30 mouse cellular contexts compared by ENCODE assay signal in genomic region chr1:174875173-174875572, GRCm38 (mm10). TPM values are rescaled to one million over a fixed set of nuclear protein-coding genes. Genes with fewer than 3 reads are reported as not detected.
DNase-seq lines count a peak whose midpoint lies in the region; ATAC-seq and TF ChIP-seq lines count a peak whose summit lies in the region.
"Had no signal": no experiment of that assay in that cellular context is flagged by ENCODE, and none has a peak within 500 bp of the region (broad histone marks: within the 10 kb centered on the region; RNA-seq: fewer than 3 reads in every experiment).

No protein-coding gene starts in this region.

- peak overlapping the region; percentile 12 for H3K4me2 ChIP-seq in myocyte (ENCODE audit: low read depth)
- no peak overlapping the region for H3K4me2 ChIP-seq in liver, embryonic 12.5 days
- H3K4me2 ChIP-seq: embryonic facial prominence, embryonic 15.5 days; forebrain, embryonic 12.5 days; heart, embryonic 11.5 days; hindbrain, embryonic 14.5 days had no signal

- H3ac ChIP-seq in C2C12 (ENCODE audit: control insufficient read depth, insufficient read length, low read depth), result no peak overlapping the region
- no peak overlapping the region for H3ac ChIP-seq in myocyte (ENCODE audit: control insufficient read depth, insufficient read length)

- H3K9ac ChIP-seq in liver, embryonic 12.5 days, result no peak overlapping the region
- H3K9ac ChIP-seq: embryonic facial prominence, embryonic 15.5 days; forebrain, embryonic 12.5 days; hindbrain, embryonic 14.5 days had no signal

- no peak for TF ChIP-seq CTCF in C2C12 (IDR thresholded peaks at IDR 0.05; ENCODE audit: control insufficient read depth, insufficient read depth, insufficient read length)
- TF ChIP-seq CTCF in lung, adult 2 months (IDR thresholded peaks at IDR 0.05; ENCODE audit: insufficient read depth, low read length), result no peak

- H3K79me2 ChIP-seq in C2C12 (ENCODE audit: control insufficient read depth, insufficient read depth) (no peaks in the 10 kb centered on the region), myocyte (ENCODE audit: control insufficient read depth, insufficient read depth) (no peaks in the 10 kb centered on the region)

- no peaks in the 10 kb centered on the region for H3K4me1 ChIP-seq in liver, embryonic 12.5 days
- no peaks in the 10 kb centered on the region for H3K4me1 ChIP-seq in lung, adult 2 months (ENCODE audit: control insufficient read depth, insufficient read depth, low read length)
- H3K4me1 ChIP-seq: embryonic facial prominence, embryonic 15.5 days; forebrain, embryonic 12.5 days had no signal

- H3K27me3 ChIP-seq in C2C12 (ENCODE audit: control insufficient read depth, insufficient read depth, insufficient read length), result no peaks in the 10 kb centered on the region
- no peaks in the 10 kb centered on the region for H3K27me3 ChIP-seq in myocyte (ENCODE audit: control insufficient read depth, insufficient read depth, insufficient read length)
- H3K27me3 ChIP-seq in liver, embryonic 12.5 days (replicated peaks), result no peaks in the 10 kb centered on the region
- H3K27me3 ChIP-seq: embryonic facial prominence, embryonic 15.5 days; forebrain, embryonic 12.5 days had no signal

- H3K79me3 ChIP-seq in C2C12 (ENCODE audit: low read depth), result no peaks in the 10 kb centered on the region

- no peak for TF ChIP-seq POLR2A in myocyte (IDR thresholded peaks at IDR 0.05; ENCODE audit: insufficient read length, low read depth)
- TF ChIP-seq POLR2A in lung, adult 2 months (IDR thresholded peaks at IDR 0.05; ENCODE audit: borderline replicate concordance, extremely low read depth, low read depth, low read length), result no peak

- H3K27ac ChIP-seq in liver, embryonic 12.5 days, result no peak overlapping the region
- H3K27ac ChIP-seq: embryonic facial prominence, embryonic 15.5 days; forebrain, embryonic 12.5 days; hindbrain, embryonic 14.5 days; hindbrain, postnatal 0 days had no signal

- 57% methylated on average over 4 of the region's 4 CpGs for WGBS in liver, embryonic 12.5 days (ENCODE audit: insufficient replicate concordance)
- WGBS in lung, adult 2 months, result 64% methylated on average over 4 of the region's 4 CpGs

- DNase-seq in 3T3-L1 (ENCODE audit: low read depth, low spot score), result peak; percentile 79
- DNase-seq in adipocyte (ENCODE audit: low spot score), result peak; percentile 17
- no peak for DNase-seq in neural tube, embryonic 10.5 days (ENCODE audit: extremely low spot score, low spot score)
- DNase-seq in lung, adult 2 months, result no peak
- DNase-seq: adrenal gland, postnatal 10 days; adrenal gland, postnatal 36 days; cerebellum, adult 11-12 months; cerebellum, adult 8-10 months; cerebellum, postnatal 10 days; cerebellum, postnatal 36 days; embryo, embryonic 11 days; gastrocnemius, postnatal 10 days; heart, adult 11 months; heart, postnatal 4 days; kidney, adult 18-20 months had no signal

- H3K36me3 ChIP-seq in C2C12 (ENCODE audit: control insufficient read depth, insufficient read depth) (no peaks in the 10 kb centered on the region), myocyte (ENCODE audit: control insufficient read depth, insufficient read depth) (no peaks in the 10 kb centered on the region)
- no peaks in the 10 kb centered on the region for H3K36me3 ChIP-seq in liver, embryonic 12.5 days
- H3K36me3 ChIP-seq: embryonic facial prominence, embryonic 15.5 days; forebrain, embryonic 12.5 days had no signal

- no peak overlapping the region for H3K4me3 ChIP-seq in C2C12 (ENCODE audit: insufficient read depth, poor library complexity, severe bottlenecking)
- H3K4me3 ChIP-seq in myocyte, result no peak overlapping the region
- H3K4me3 ChIP-seq in liver, embryonic 12.5 days, result no peak overlapping the region
- H3K4me3 ChIP-seq in lung, adult 2 months (replicated peaks; ENCODE audit: extremely low read depth, low read depth, low read length), result no peak overlapping the region
- H3K4me3 ChIP-seq: embryonic facial prominence, embryonic 15.5 days; erythroblast, embryonic 14.5 days; forebrain, embryonic 12.5 days had no signal

- H3K9me3 ChIP-seq in liver, embryonic 12.5 days (replicated peaks), result no peaks in the 10 kb centered on the region
- H3K9me3 ChIP-seq: embryonic facial prominence, embryonic 15.5 days; forebrain, embryonic 12.5 days had no signal

- no peak for ATAC-seq in liver, embryonic 12.5 days
- ATAC-seq: activated CD4-positive, CD25-positive, alpha-beta regulatory T cell, adult 4 months; forebrain, embryonic 16.5 days; hindbrain, postnatal 0 days; inflammation-experienced regulatory T-cells, adult 6 months; intestine, embryonic 16.5 days had no signal

TF ChIP-seq in C2C12, 6 proteins besides CTCF, POLR2A, EP300 and RAD21:
- TF ChIP-seq FOSL1 (IDR thresholded peaks at IDR 0.05; ENCODE audit: insufficient read depth, low read length, poor library complexity, severe bottlenecking), result no peak
- TF ChIP-seq MYOD1 (IDR thresholded peaks at IDR 0.05; ENCODE audit: control insufficient read depth, insufficient read length, low read depth), result no peak
- peak; percentile 33 for TF ChIP-seq CEBPB (IDR thresholded peaks at IDR 0.05; ENCODE audit: low read depth)
- TF ChIP-seq USF1 (IDR thresholded peaks at IDR 0.05; ENCODE audit: low read depth), result peak; percentile 85
- TF ChIP-seq MAX (IDR thresholded peaks at IDR 0.05), result no peak
TF ChIP-seq in C2C12: peak in this region for 2.

TF ChIP-seq in myocyte, 11 proteins besides CTCF, POLR2A, EP300 and RAD21:
- TF ChIP-seq E2F4 (IDR thresholded peaks at IDR 0.05; ENCODE audit: insufficient read depth) (no peak), CEBPB (IDR thresholded peaks at IDR 0.05; ENCODE audit: insufficient read depth, poor library complexity, severe bottlenecking) (no peak), TCF3 (IDR thresholded peaks at IDR 0.05; ENCODE audit: insufficient read length, low read depth) (no peak), USF1 (IDR thresholded peaks at IDR 0.05; ENCODE audit: low read depth) (peak; percentile 26)
TF ChIP-seq in myocyte: peak in this region for 1.

RNA-seq across cellular contexts. Expression of gene Grem2, which starts 46.4 kb away (rescaled TPM):
- polyA plus RNA-seq in C2C12 (2012; fragmentation: generic; extraction: Trizol) (0.92 TPM), myocyte (2012; fragmentation: generic; extraction: Trizol) (0.04 TPM)
- polyA plus RNA-seq in liver, embryonic 12.5 days (2016; fragmentation: Nextera tagmentation; extraction: Ambion mirVana), result 0.04 and 0.17 TPM in 2 replicates
- 32.2 and 33.3 TPM in 2 replicates for polyA plus RNA-seq in lung, adult 2 months (2012; rRNA removed)
- polyA plus RNA-seq: activated CD4-positive, CD25-positive, alpha-beta regulatory T cell, adult 4 months; erythroblast, embryonic 14.5 days; heart, embryonic 14.5 days; heart, postnatal 0 days; inflammation-experienced regulatory T-cells, adult 6 months had no signal

Comparison
In these comparisons a context has a peak if more than half of its experiments do, and no peak if none do; other contexts are left out.
1. DNase-seq: peak in 3T3-L1 (single experiment) and adipocyte (single experiment); none in neural tube, embryonic 10.5 days (single experiment) and lung, adult 2 months (single experiment).
2. RNA of gene Grem2, which starts 46.4 kb away (polyA plus RNA-seq): 32.2 to 33.3 TPM in lung, adult 2 months; 0.92 TPM in C2C12 (single experiment), 0.04 to 0.17 TPM in liver, embryonic 12.5 days and 0.04 TPM in myocyte (single experiment); every median in the first group is over 10 times any median in the second.